Mouse (Mus musculus) hindbrain, embryonic 15.5 days (tissue): ENCODE measurements around the gene Apc2. TPM values are rescaled to one million over a fixed set of nuclear protein-coding genes. Genes with fewer than 3 reads are reported as not detected.

Source experiments
- ATAC-seq: fragments of 200-750 bp; cut with Nextera tagmentation; 2 replicates; pipeline ENCODE4 v1.8.0; 2017; ENCODE audit warnings: low read depth, moderate number of reproducible peaks, moderate TSS enrichment; ENCODE audit not compliant: low FRiP score
- H3K27ac ChIP-seq: fragments of 300-500 bp; sonication (generic); replicated peaks from 2 replicates; pipeline ENCODE4 v1.5.1; 2015; ENCODE audit warnings: mild to moderate bottlenecking, inconsistent platforms
- H3K27me3 ChIP-seq: fragments of 300-500 bp; sonication (generic); 2 replicates; pipeline ENCODE4 v1.6.1; 2015; ENCODE audit warnings: control low read depth, inconsistent platforms
- H3K36me3 ChIP-seq: fragments of 300-500 bp; sonication (generic); 2 replicates; pipeline ENCODE4 v1.6.1; 2015; ENCODE audit warnings: control low read depth, inconsistent platforms
- H3K4me1 ChIP-seq: fragments of 300-500 bp; sonication (generic); replicated peaks from 2 replicates; pipeline ENCODE4 v1.6.1; 2015; ENCODE audit warnings: control low read depth, inconsistent platforms
- H3K4me2 ChIP-seq: fragments of 300-500 bp; sonication (generic); 2 replicates; pipeline ENCODE4 v1.6.1; 2015; ENCODE audit warnings: moderate library complexity, mild to moderate bottlenecking, inconsistent platforms
- H3K4me3 ChIP-seq: fragments of 300-500 bp; sonication (generic); 2 replicates; pipeline ENCODE4 v1.5.1; 2015; ENCODE audit warnings: mild to moderate bottlenecking, inconsistent platforms
- H3K9ac ChIP-seq: fragments of 300-500 bp; sonication (generic); 2 replicates; pipeline ENCODE4 v1.6.1; 2015; ENCODE audit warnings: inconsistent platforms
- H3K9me3 ChIP-seq: fragments of 300-500 bp; sonication (generic); 2 replicates; pipeline ENCODE4 v1.6.1; 2016; ENCODE audit warnings: control low read depth, inconsistent platforms
- WGBS: fragments of 180-500 bp; shearing (Covaris S2); methylation state at CpG from one replicate; pipeline ENCODE4 v1.1.7; 2015; 5-methylcytosine and 5-hydroxymethylcytosine counted together
- microRNA-seq: library from miRNA; unstranded; fragments of <30 nt; microRNA quantifications from one replicate; pipeline ENCODE4, GENCODE M21; 2016
- polyA plus RNA-seq: library from polyadenylated mRNA; unstranded; fragments of >200 nt; fragmentation: Nextera tagmentation; extraction: Ambion mirVana; gene quantifications from 2 replicates; pipeline ENCODE4 v1.2.1, GENCODE M21; 2015

Apc2 gene
- polyA plus RNA-seq, 1 experiment from 2014 or later: 181 TPM

DNA sequence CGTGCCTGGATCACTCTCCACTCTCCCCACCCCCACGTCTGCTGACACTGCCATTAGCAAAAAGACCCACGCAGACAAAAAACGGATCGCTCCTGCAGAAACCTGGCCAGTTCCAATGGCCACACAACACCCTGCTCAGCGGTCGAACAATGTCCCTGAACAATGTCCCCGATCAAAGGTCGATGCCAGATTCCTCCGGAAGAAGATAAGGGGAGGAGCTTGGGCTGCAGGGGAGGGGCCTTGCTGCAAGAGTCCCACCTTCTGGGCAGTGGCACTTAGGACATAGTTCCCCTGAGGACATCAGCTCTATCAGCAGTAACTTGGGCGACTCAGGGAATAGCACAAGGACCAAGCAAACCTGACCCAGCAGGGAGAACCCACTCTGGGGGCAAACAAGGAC lies 56.1 kb downstream of the Apc2 start:
- Histone ChIP-seq H3K36me3 (no peaks in the 10 kb centered on the region), H3K4me1 (peaks cover 33% of the 10 kb centered on the region), H3K27me3 (peaks cover 94% of the 10 kb centered on the region), H3K27ac (no peak overlapping the region), H3K4me3 (no peak overlapping the region), H3K4me2 (no peak overlapping the region), H3K9ac (no peak overlapping the region), H3K9me3 (no peaks in the 10 kb centered on the region)
- WGBS: 23% methylated on average over 11 of the region's 11 CpGs
- no peak for ATAC-seq

DNA sequence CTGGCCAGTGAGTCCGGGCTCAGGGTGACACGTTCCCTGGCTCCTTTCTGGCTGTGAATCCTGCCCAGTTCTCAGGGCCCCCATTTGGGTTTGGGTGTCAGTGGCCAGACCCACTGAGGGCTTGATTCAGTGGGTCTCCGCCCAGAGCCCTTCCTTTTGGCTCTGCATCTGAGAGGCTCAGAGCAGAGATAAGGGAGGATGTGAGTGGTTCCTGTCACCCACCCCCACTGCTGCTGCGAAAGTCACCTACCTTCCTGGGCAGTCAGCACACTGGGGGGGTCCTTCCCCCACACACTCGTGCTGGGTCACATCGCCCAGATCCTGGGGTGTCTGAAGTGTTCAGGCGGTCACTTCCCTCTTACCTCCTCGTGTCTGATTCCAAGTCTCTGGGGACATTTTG lies 57.0 kb downstream of the Apc2 start:
- Histone ChIP-seq H3K4me2 (no peak overlapping the region), H3K27me3 (peaks cover 95% of the 10 kb centered on the region), H3K9ac (no peak overlapping the region), H3K9me3 (no peaks in the 10 kb centered on the region), H3K4me1 (peaks cover 34% of the 10 kb centered on the region), H3K27ac (no peak overlapping the region), H3K4me3 (no peak overlapping the region), H3K36me3 (no peaks in the 10 kb centered on the region)
- no peak for ATAC-seq
- WGBS: 77% methylated on average over 8 of the region's 8 CpGs

DNA sequence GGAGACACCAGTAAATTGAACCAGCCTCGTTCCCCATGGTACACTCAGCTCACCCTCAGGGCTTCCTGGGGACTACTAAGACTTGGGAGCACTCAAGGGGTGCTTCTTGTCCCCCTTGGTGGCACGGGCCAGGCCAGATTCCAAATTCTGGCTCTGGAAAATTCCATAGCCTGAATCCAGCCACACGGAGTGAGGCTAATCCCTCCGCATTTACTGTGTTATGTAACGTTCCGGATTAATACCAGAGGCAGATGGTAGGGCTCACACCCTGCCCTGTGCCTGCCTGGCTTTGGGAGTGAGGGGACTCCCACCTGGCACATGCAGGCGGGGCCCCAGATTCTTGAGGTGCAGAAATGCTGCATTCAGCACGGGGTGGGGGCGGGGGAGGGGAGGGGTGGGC lies 59.7 kb downstream of the Apc2 start:
- H3K27me3 ChIP-seq: peaks cover 93% of the 10 kb centered on the region
- H3K4me3 ChIP-seq: no peak overlapping the region
- no peak overlapping the region for H3K27ac ChIP-seq
- H3K4me2 ChIP-seq: no peak overlapping the region
- 9% methylated on average over 9 of the region's 9 CpGs for WGBS
- H3K4me1 ChIP-seq: peaks cover 29% of the 10 kb centered on the region
- H3K9ac ChIP-seq: no peak overlapping the region
- no peaks in the 10 kb centered on the region for H3K9me3 ChIP-seq
- no peak for ATAC-seq
- H3K36me3 ChIP-seq: no peaks in the 10 kb centered on the region

DNA sequence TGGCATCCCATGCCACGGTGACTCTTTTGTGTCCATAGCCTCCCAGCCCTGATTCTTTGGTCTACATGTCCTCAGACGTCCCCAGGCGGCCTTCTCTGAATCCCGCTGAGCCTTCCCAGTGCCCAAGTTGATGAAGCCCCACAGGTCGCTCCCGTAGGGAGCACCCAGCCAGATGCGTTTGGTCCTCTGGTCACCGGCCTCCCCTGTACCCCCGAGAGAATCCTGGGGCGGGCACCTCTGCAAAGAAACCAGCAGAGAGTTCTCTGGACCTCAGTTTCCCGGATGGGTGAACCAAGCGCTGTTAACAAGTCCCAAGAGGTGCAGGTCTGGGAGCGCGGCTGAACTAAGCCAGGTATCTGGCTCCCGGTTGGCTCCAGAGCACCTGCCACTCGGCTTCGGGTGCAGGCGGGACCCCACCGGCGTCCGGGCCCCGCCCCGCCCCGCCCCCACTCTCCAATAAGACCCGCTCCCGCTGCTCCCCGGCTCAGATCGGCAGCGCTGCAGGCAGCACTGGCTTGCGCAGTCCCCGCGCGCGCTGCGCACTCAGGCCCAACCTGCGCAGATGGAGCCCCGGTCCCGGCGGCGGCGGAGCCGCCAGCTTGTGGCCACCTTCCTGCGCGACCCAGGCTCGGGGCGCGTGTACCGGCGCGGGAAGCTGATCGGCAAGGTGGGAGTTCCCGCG lies 60.4 kb downstream of the Apc2 start, which contains the start of gene Plk5:
TSS of gene Plk5 (plus strand) at position 459 of the 682 bp plus-strand sequence.
- no peaks in the 10 kb centered on the region for H3K36me3 ChIP-seq
- H3K4me1 ChIP-seq: peaks cover 29% of the 10 kb centered on the region
- H3K27ac ChIP-seq: no peak within 1 kb of the TSS
- no peaks in the 10 kb centered on the region for H3K9me3 ChIP-seq
- WGBS: under 1% methylated on average over 47 of the region's 53 CpGs
- H3K4me2 ChIP-seq: peak within 1 kb of the TSS; percentile 73
- H3K9ac ChIP-seq: peak within 1 kb of the TSS; percentile 25
- peaks cover 86% of the 10 kb centered on the region for H3K27me3 ChIP-seq
- ATAC-seq: no peak
- peak within 1 kb of the TSS; percentile 40 for H3K4me3 ChIP-seq

DNA sequence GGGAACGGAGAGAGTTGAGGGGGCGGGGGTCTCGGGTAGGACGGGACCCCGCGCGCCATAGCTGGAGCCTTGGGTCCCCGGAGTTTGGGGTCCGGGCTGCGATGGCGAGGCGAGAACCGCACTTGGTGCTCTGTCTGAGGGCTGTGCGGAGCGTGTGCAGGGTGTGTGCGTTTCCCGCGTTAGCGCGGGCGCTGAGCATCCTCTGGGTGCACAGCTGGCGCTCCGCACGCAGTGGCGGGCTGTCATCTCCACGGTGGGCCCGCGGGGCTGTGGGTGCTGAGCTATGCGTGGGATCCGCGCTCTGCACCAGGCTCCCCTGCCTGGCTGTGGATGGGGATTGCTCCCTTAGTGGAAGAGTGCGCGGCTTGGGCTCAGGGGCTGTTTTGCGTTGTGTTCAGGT lies 61.0 kb downstream of the Apc2 start:
- no peaks in the 10 kb centered on the region for H3K36me3 ChIP-seq
- peak overlapping the region; percentile 25 for H3K9ac ChIP-seq
- 1% methylated on average over 34 of the region's 34 CpGs for WGBS
- peak overlapping the region; percentile 73 for H3K4me2 ChIP-seq
- peaks cover 80% of the 10 kb centered on the region for H3K27me3 ChIP-seq
- no peaks in the 10 kb centered on the region for H3K9me3 ChIP-seq
- no peak overlapping the region for H3K27ac ChIP-seq
- H3K4me1 ChIP-seq: peaks cover 29% of the 10 kb centered on the region
- no peak for ATAC-seq
- peak overlapping the region; percentile 40 for H3K4me3 ChIP-seq

DNA sequence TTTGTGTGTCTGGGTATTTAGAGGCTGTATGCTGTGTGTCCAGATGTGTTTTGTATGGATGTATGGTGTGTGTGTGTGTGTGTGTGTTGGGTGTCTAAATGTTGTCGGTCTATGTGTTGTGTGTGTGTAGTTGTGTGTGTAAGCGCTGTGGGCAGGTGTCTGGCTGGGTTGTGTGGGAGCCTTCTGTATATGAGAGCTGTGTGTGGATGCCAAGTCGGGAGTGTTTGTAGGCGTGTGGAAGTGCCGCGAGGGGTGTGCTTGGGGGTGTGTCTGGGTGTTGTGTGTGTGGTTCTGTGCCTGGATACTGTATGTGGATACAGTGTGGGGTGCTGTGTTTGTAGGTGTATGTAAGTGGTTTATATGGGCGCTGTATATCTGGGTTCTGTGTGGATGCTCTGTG lies 61.6 kb downstream of the Apc2 start:
- peaks cover 74% of the 10 kb centered on the region for H3K27me3 ChIP-seq
- H3K4me2 ChIP-seq: peak overlapping the region; percentile 73
- ATAC-seq: no peak; the same call in 1 of the 2 replicates
- H3K27ac ChIP-seq: no peak overlapping the region
- peak overlapping the region; percentile 32; the same call in 1 of the 2 replicates for H3K9ac ChIP-seq
- WGBS: 37% methylated on average over 7 of the region's 7 CpGs
- H3K9me3 ChIP-seq: no peaks in the 10 kb centered on the region
- peaks cover 29% of the 10 kb centered on the region for H3K4me1 ChIP-seq
- H3K36me3 ChIP-seq: no peaks in the 10 kb centered on the region
- H3K4me3 ChIP-seq: peak overlapping the region; percentile 40

DNA sequence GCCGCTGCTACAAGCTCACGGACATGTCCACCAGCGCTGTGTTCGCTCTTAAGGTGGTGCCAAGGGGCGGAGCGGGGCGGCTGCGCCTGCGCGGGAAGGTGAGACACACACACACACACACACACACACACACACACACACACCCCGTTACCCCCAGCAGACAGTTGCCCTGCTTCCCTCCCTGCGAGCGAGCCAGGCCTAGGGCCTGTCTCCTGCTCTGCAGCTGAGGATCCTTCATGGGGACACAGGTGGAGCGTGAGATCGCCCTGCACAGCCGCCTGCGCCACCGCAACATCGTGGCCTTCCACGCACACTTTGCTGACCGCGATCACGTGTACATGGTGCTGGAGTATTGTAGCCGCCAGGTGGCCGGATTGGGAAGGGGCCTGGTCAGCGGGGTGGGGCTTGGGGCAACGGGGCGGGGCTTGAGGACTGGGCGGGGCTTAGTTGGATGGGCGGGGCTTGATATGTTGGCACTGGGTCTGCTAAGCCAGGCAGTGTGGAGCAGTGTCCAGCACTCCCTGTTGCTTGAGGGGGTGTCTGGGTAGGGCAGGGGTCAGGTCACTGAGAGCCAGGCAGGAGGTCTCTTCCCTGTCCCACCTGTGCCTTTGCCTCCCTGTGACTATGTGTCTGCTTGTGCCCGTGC lies 62.3 kb downstream of the Apc2 start:
- H3K4me2 ChIP-seq: peak overlapping the region; percentile 73
- peak overlapping the region; percentile 32 for H3K9ac ChIP-seq
- peaks cover 29% of the 10 kb centered on the region for H3K4me1 ChIP-seq
- no peak overlapping the region for H3K27ac ChIP-seq
- peak overlapping the region; percentile 39 for H3K4me3 ChIP-seq
- ATAC-seq: peak; percentile 73
- WGBS: 6% methylated on average over 31 of the region's 31 CpGs
- H3K27me3 ChIP-seq: peaks cover 66% of the 10 kb centered on the region
- no peaks in the 10 kb centered on the region for H3K36me3 ChIP-seq
- H3K9me3 ChIP-seq: no peaks in the 10 kb centered on the region

DNA sequence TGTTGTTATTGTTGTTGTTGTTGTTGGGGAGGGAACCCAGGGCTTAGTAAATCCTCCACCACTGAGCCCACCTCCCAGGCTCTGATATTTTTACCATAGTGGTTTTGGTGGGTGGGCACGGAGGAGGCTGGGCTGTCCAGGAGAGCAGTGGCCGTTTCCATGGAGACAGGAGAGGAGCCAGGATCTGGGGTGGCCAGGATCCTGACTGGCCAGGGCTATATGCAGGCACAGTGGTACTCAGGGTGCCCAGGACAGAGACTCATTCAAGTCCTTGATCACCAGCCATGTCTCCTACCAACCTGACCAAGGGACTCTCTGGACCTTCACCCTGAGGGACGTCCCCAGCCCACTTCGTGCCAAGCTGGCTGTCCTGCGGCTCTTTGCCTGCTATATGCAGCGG lies 68.0 kb downstream of the Apc2 start:
- Histone ChIP-seq H3K4me1 (0 out of 2 replicates have a peak, but pooled peaks cover 5% of the 10 kb centered on the region), H3K9ac (no peak overlapping the region), H3K27ac (no peak overlapping the region), H3K27me3 (peaks cover 18% of the 10 kb centered on the region), H3K9me3 (no peaks in the 10 kb centered on the region), H3K36me3 (no peaks in the 10 kb centered on the region), H3K4me3 (no peak overlapping the region), H3K4me2 (no peak overlapping the region)
- 29% methylated on average over 6 of the region's 6 CpGs for WGBS
- ATAC-seq: 0 out of 2 replicates have a peak, but pooled peaks have one; percentile 24

DNA sequence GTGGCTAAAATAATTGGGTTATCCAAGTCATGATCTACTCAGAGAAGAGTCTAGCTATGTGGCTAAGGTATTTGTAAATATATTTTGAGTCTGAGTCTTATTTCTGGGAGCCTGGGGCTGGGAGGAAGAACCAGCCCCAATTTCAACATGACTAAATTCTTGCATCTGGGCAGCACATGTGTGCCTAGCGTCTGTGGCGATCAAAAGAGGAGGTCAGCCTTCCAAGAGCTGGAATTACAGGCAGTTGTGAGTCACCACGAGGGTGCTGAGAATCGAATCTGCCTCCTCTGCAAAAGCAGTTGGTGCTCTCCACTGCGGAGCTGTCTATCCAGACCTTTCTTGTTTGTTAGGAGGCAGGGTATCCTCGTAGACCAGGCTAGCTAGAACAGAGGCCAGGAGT lies 70.0 kb downstream of the Apc2 start:
- 0 out of 2 replicates have a peak, but pooled peaks cover 5% of the 10 kb centered on the region for H3K4me1 ChIP-seq
- no peak overlapping the region for H3K4me2 ChIP-seq
- WGBS: 76% methylated on average over 6 of the region's 6 CpGs
- peaks cover 3% of the 10 kb centered on the region; the same call in 1 of the 2 replicates for H3K27me3 ChIP-seq
- H3K9me3 ChIP-seq: no peaks in the 10 kb centered on the region
- H3K27ac ChIP-seq: no peak overlapping the region
- no peaks in the 10 kb centered on the region for H3K36me3 ChIP-seq
- ATAC-seq: no peak
- H3K4me3 ChIP-seq: no peak overlapping the region
- H3K9ac ChIP-seq: no peak overlapping the region

Small RNAs within 50 kb of the gene (microRNA-seq; reads per million reads assigned to microRNA genes)
- 0.65 reads per million for gene Mir6911

Other genes starting within 250 kb of the Apc2 start
- gene Gpx4, start 248.8 kb upstream of the Apc2 start, polyA plus RNA-seq: 583 and 596 TPM in 2 replicates
- 12.6 and 12.9 TPM in 2 replicates for gene Sbno2, start 190.4 kb upstream of the Apc2 start, polyA plus RNA-seq
- gene Stk11, start 180.2 kb upstream of the Apc2 start, polyA plus RNA-seq: 18.6 and 20.0 TPM in 2 replicates
- gene Atp5d, start 157.3 kb upstream of the Apc2 start, polyA plus RNA-seq: 503 and 517 TPM in 2 replicates
- 61.4 and 71.3 TPM in 2 replicates for gene Cbarp, start 155.1 kb upstream of the Apc2 start, polyA plus RNA-seq
- 22.6 and 26.0 TPM in 2 replicates for gene Midn, start 147.7 kb upstream of the Apc2 start, polyA plus RNA-seq
- gene Cirbp, start 130.0 kb upstream of the Apc2 start, polyA plus RNA-seq: 295 and 319 TPM in 2 replicates
- 10.1 and 12.7 TPM in 2 replicates for gene 1600002K03Rik, start 123.0 kb upstream of the Apc2 start, polyA plus RNA-seq
- 29.1 and 33.6 TPM in 2 replicates for gene Efna2, start 116.5 kb upstream of the Apc2 start, polyA plus RNA-seq
- 36.5 and 38.6 TPM in 2 replicates for gene Mum1, start 69.5 kb upstream of the Apc2 start, polyA plus RNA-seq
- 311 and 321 TPM in 2 replicates for gene Ndufs7, start 46.9 kb upstream of the Apc2 start, polyA plus RNA-seq
- 24.6 and 28.1 TPM in 2 replicates for gene Gamt, start 35.0 kb upstream of the Apc2 start, polyA plus RNA-seq
- 46.9 and 51.3 TPM in 2 replicates for gene Dazap1, start 34.5 kb upstream of the Apc2 start, polyA plus RNA-seq
- gene Rps15, start 3.5 kb upstream of the Apc2 start, polyA plus RNA-seq: 551 and 587 TPM in 2 replicates
- gene 2310011J03Rik, start 24.6 kb downstream of the Apc2 start, polyA plus RNA-seq: 29.8 and 30.1 TPM in 2 replicates
- 6.1 and 6.7 TPM in 2 replicates for gene Pcsk4, start 33.5 kb downstream of the Apc2 start, polyA plus RNA-seq
- gene Reep6, start 34.0 kb downstream of the Apc2 start, polyA plus RNA-seq: 5.7 and 7.1 TPM in 2 replicates
- gene Adamtsl5, start 52.4 kb downstream of the Apc2 start, polyA plus RNA-seq: 0.76 and 1.2 TPM in 2 replicates
- 6.1 and 6.4 TPM in 2 replicates for gene Plk5, start 60.5 kb downstream of the Apc2 start, polyA plus RNA-seq
- 18.9 and 19.2 TPM in 2 replicates for gene Mex3d, start 91.7 kb downstream of the Apc2 start, polyA plus RNA-seq
- gene Mbd3, start 103.6 kb downstream of the Apc2 start, polyA plus RNA-seq: 213 and 229 TPM in 2 replicates
- 711 and 737 TPM in 2 replicates for gene Uqcr11, start 110.9 kb downstream of the Apc2 start, polyA plus RNA-seq
- 52.5 and 54.7 TPM in 2 replicates for gene Tcf3, start 137.7 kb downstream of the Apc2 start, polyA plus RNA-seq
- gene Onecut3, start 198.9 kb downstream of the Apc2 start, polyA plus RNA-seq: 1.6 and 1.7 TPM in 2 replicates
- gene Atp8b3, start 243.1 kb downstream of the Apc2 start, polyA plus RNA-seq: 1.2 and 1.5 TPM in 2 replicates